Mouse (Mus musculus): ENCODE measurements at regions not wholly inside any gene's neighbourhood (a gene's known extent, or its start where the extent isn't known, plus 50 kb on each side); places are given as distances from the start of the nearest gene placed in this dataset.

- no peak for DNase-seq
Observed at GRCm38 (mm10) chr14:76821484-76821883, 215.1 kb upstream of the Ccdc122 start.

GRCm38 (mm10) chr14:76820989-76821388, 215.6 kb upstream of the Ccdc122 start:
- no peak for DNase-seq

- DNase-seq, result peak; percentile 70 to 77
Observed at GRCm38 (mm10) chr14:76819690-76820089, 216.9 kb upstream of the Ccdc122 start.

GRCm38 (mm10) chr14:76818256-76819010, 218.1 kb upstream of the Ccdc122 start:
- DNase-seq, result peak in 1 of 2 experiments; percentile 35

- peak in 1 of 2 experiments; percentile 44 for DNase-seq
Observed at GRCm38 (mm10) chr14:76817189-76817772, 219.3 kb upstream of the Ccdc122 start.

- no peak for DNase-seq
Observed at GRCm38 (mm10) chr14:76816666-76817065, 219.9 kb upstream of the Ccdc122 start.

GRCm38 (mm10) chr14:76812155-76812875, 224.3 kb upstream of the Ccdc122 start:
- DNase-seq, result no peak

- no peak for DNase-seq
Observed at GRCm38 (mm10) chr14:76810697-76811589, 225.6 kb upstream of the Ccdc122 start.

GRCm38 (mm10) chr14:76810041-76810440, 226.5 kb upstream of the Ccdc122 start:
- no peak for DNase-seq

- no peak for DNase-seq
Observed at GRCm38 (mm10) chr14:76809411-76809810, 227.2 kb upstream of the Ccdc122 start.

- DNase-seq, result no peak
Observed at GRCm38 (mm10) chr14:76805151-76805785, 231.3 kb upstream of the Ccdc122 start.

GRCm38 (mm10) chr14:76804447-76805150, 232.0 kb upstream of the Ccdc122 start:
- DNase-seq, result no peak

- DNase-seq, result no peak
Observed at GRCm38 (mm10) chr14:76800181-76800580, 236.4 kb upstream of the Ccdc122 start.

GRCm38 (mm10) chr14:76799741-76800140, 236.8 kb upstream of the Ccdc122 start:
- DNase-seq, result no peak

GRCm38 (mm10) chr14:76798925-76799428, 237.6 kb upstream of the Ccdc122 start:
- no peak for DNase-seq

GRCm38 (mm10) chr14:76798488-76798887, 238.1 kb upstream of the Ccdc122 start:
- DNase-seq, result no peak

- no peak for DNase-seq
Observed at GRCm38 (mm10) chr14:76797518-76797917, 239.1 kb upstream of the Ccdc122 start.

- peak in 1 of 2 experiments; percentile 28 for DNase-seq
Observed at GRCm38 (mm10) chr14:76791811-76792571, 235.3 kb upstream of the Serp2 start.

GRCm38 (mm10) chr14:76789376-76789775, 232.7 kb upstream of the Serp2 start:
- DNase-seq, result no peak

- peak in 1 of 2 experiments; percentile 42 for DNase-seq
Observed at GRCm38 (mm10) chr14:76787601-76788000, 230.9 kb upstream of the Serp2 start.

All from kidney, postnatal 4 days (tissue).